Mouse (Mus musculus): Measurements from ENCODE around the gene Evx2.

GRCm38 (mm10) chr2:74707599-74707998 lies 48.2 kb upstream of the Evx2 start:
- TF ChIP-seq CTCF (IDR thresholded peaks at IDR 0.05; ENCODE audit: control insufficient read depth, insufficient read depth, insufficient replicate concordance, low read depth, low read length): no peak
- TF ChIP-seq POLR2A (IDR thresholded peaks at IDR 0.05; ENCODE audit: control insufficient read depth, low read depth, low read length): no peak

Measured in testis, adult 2 months (tissue).